Mouse (Mus musculus) c-Kit-positive CD71-positive TER-119-positive erythroid progenitor cells, embryonic 14.5 days (primary cell): ENCODE measurements around the gene Klhl5.

Source experiments
- DNase-seq: peaks from one replicate; pipeline ENCODE4 v3.0.0-alpha.2; 2013; ENCODE audit warnings: low spot score

The Klhl5 gene

GRCm38 (mm10) chr5:65199346-65200128, 92.2 kb downstream of the Klhl5 start, which contains the start of gene Wdr19:
Gene Wdr19, plus strand, starts transcription at chr5:65199696.
- peak; percentile 98 for DNase-seq

DNA sequence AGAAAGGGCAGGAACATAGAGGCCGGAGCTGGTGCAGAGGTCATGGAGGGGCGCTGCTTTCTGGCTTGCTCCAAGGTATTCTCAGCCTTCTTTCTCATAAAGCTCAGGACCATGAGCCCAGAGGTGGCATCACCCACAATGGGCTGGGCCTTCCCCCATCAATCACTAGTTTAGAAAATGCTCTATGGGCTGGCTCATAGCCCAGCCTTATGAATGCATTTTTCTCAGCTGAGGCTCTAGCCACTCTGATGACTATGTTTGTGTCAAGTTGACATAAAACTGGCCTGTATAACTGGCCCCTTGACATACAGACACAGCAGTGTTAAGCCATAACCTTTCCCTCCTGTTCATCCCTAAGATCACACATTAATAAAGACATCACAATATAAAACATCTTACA, 97.4 kb downstream of the Klhl5 start:
- no peak for DNase-seq

- no peak for DNase-seq
Observed at GRCm38 (mm10) chr5:65213321-65213720, 106.0 kb downstream of the Klhl5 start.
